Mouse (Mus musculus): ENCODE results near the gene Cbr4.

DNA sequence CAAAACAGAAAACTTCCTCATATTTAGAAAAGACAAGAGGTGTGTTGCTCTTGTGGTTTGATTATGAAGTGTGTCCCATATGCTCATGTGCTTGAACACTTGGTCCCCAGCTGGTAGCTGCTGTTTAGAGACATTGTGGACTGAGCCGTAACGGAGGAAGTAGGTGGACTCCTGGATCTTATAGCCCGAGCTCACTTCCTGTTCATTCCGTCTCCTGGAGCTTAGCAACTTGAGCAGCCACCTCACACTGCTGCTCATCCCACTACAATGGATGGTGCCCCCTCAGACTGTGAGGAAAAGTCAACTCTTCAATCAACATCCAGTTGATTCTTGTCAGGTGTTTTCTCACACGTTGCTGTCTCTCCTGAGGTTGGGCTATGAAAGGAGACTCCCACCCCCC, 38.7 kb upstream of the Cbr4 start:
- no peak for TF ChIP-seq CTCF (IDR thresholded peaks at IDR 0.05; ENCODE audit: borderline replicate concordance, extremely low read depth, insufficient read depth, insufficient read length)
- TF ChIP-seq POLR2A (IDR thresholded peaks at IDR 0.05; ENCODE audit: borderline replicate concordance, extremely low read depth, insufficient read depth, insufficient read length, poor library complexity, severe bottlenecking), result no peak
